Mouse (Mus musculus): ENCODE measurements around the gene Caps2.

- TF ChIP-seq MAX (IDR thresholded peaks at IDR 0.05; ENCODE audit: low read depth) = no peak
- no peak for TF ChIP-seq POLR2A (IDR thresholded peaks at IDR 0.05; ENCODE audit: insufficient read length, low read depth)
- TF ChIP-seq USF1 (IDR thresholded peaks at IDR 0.05; ENCODE audit: low read depth) = no peak
- no peak for TF ChIP-seq MYOD1 (IDR thresholded peaks at IDR 0.05; ENCODE audit: control insufficient read depth in 1 of 3, insufficient read length in 2 of 3, low read depth in 2 of 3)
- TF ChIP-seq POLR2AphosphoS2 (IDR thresholded peaks at IDR 0.05; ENCODE audit: insufficient read length, low read depth) = no peak
- no peak for TF ChIP-seq REST (IDR thresholded peaks at IDR 0.05; ENCODE audit: insufficient read depth, insufficient read length)
- no peak for TF ChIP-seq CEBPB (IDR thresholded peaks at IDR 0.05; ENCODE audit: insufficient read depth, poor library complexity, severe bottlenecking)
- no peak for TF ChIP-seq E2F4 (IDR thresholded peaks at IDR 0.05; ENCODE audit: insufficient read depth)
- TF ChIP-seq TCF12 (IDR thresholded peaks at IDR 0.05; ENCODE audit: insufficient read depth, poor library complexity, severe bottlenecking) = no peak
- no peak for TF ChIP-seq TCF3 (IDR thresholded peaks at IDR 0.05; ENCODE audit: insufficient read length, low read depth)
- no peak for TF ChIP-seq MYOG (IDR thresholded peaks at IDR 0.05; ENCODE audit: control insufficient read depth in 1 of 3, insufficient read depth in 1 of 3, insufficient read length in 2 of 3, low read depth in 2 of 3)
Observed at GRCm38 (mm10) chr10:112163168-112163766, at the start of gene Caps2.
